In the genomic region with DNA sequence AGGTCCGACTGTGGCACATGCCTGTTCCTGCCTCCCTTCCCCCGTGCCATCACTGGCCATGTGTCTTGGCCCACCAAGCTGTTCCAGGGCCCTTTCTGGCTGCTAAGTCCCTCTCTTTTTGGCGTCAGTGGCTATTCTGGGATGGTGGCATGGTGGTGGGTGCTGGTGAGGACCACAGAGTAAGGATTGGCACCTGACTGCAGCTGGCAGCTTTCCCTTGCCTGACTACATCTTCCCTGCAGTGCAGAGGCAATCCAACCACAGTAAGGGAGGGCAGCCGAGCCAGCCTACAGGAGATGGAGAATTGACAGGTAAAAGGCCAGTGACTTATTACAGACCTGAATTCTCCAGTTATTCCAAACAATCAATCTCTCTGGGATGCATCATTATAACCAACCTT, we compare ENCODE assay signal across 26 mouse cellular contexts. TPM values are rescaled to one million over a fixed set of nuclear protein-coding genes. Genes with fewer than 3 reads are reported as not detected.
"Had no signal": no experiment of that assay in that cellular context is flagged by ENCODE, and none has a peak within 500 bp of the region (broad histone marks: within the 10 kb centered on the region; RNA-seq: fewer than 3 reads in every experiment).

No protein-coding gene starts in this region.

- ATAC-seq: midbrain, embryonic 16.5 days had no signal

- H3K4me3 ChIP-seq: midbrain, embryonic 10.5 days; midbrain, embryonic 12.5 days; myocyte; neural tube, embryonic 13.5 days; neural tube, embryonic 15.5 days had no signal

- H3K9me3 ChIP-seq: midbrain, embryonic 10.5 days; midbrain, embryonic 12.5 days; neural tube, embryonic 13.5 days; neural tube, embryonic 15.5 days had no signal

- H3K4me1 ChIP-seq: midbrain, embryonic 12.5 days had no signal

- H3K36me3 ChIP-seq: midbrain, embryonic 10.5 days; midbrain, embryonic 12.5 days; neural tube, embryonic 13.5 days; neural tube, embryonic 15.5 days had no signal

- H3K27me3 ChIP-seq: midbrain, embryonic 12.5 days; neural tube, embryonic 13.5 days; neural tube, embryonic 15.5 days had no signal

- H3K9ac ChIP-seq: lung, embryonic 14.5 days; midbrain, embryonic 12.5 days; neural tube, embryonic 13.5 days; neural tube, embryonic 15.5 days had no signal

- DNase-seq: lung, embryonic 14.5 days; lung, postnatal 10 days; lung, postnatal 4 days; midbrain, embryonic 14.5 days; retina, postnatal 1 day; right cerebral cortex, adult 18-20 months; right cerebral cortex, postnatal 25 days; right cerebral cortex, postnatal 4 days; spleen, adult 18-20 months; thymus, adult 18-20 months; thymus, postnatal 14 days; thymus, postnatal 36 days had no signal

- H3K27ac ChIP-seq: midbrain, embryonic 10.5 days; midbrain, embryonic 12.5 days; neural tube, embryonic 13.5 days; neural tube, embryonic 15.5 days had no signal

- H3K4me2 ChIP-seq: lung, embryonic 14.5 days; midbrain, embryonic 12.5 days; neural tube, embryonic 13.5 days; neural tube, embryonic 15.5 days had no signal

RNA-seq across cellular contexts. Expression of a gene that starts 45.1 kb away (rescaled TPM):
- total RNA-seq: megakaryocyte, adult 5-6 weeks; megakaryocyte-erythroid progenitor cell, adult 5-6 weeks had no signal
- polyA plus RNA-seq: lung, embryonic 14.5 days; lung, embryonic 16.5 days; midbrain, embryonic 10.5 days; midbrain, embryonic 12.5 days; midbrain, embryonic 14.5 days; midbrain, embryonic 16.5 days; myocyte; neural tube, embryonic 11.5 days; neural tube, embryonic 13.5 days; neural tube, embryonic 15.5 days; small intestine, adult 2 months; stomach, embryonic 14.5 days; stomach, embryonic 16.5 days; thymus, postnatal 0 days had no signal
